Mouse (Mus musculus): ENCODE data around the gene Vmn1r39. TPM values are rescaled to one million over a fixed set of nuclear protein-coding genes. Genes with fewer than 3 reads are reported as not detected.

Vmn1r39 gene
- not detected for total RNA-seq (2023)

GRCm38 (mm10) chr6:66810509-66810908 lies at the start of gene Vmn1r39:
Gene Vmn1r39 (minus strand): TSS chr6:66810609.

GRCm38 (mm10) chr6:66782527-66782926 lies 27.9 kb downstream of the Vmn1r39 start, which contains the start of gene Vmn1r38:
Gene Vmn1r38 (minus strand): TSS chr6:66782627.

Other genes starting within 250 kb of the Vmn1r39 start
- not detected for gene Vmn1r33, start 192.3 kb downstream of the Vmn1r39 start, total RNA-seq (2023)
- gene Vmn1r34, start 166.7 kb downstream of the Vmn1r39 start, total RNA-seq (2023), result not detected
- not detected for gene Vmn1r35, start 124.7 kb downstream of the Vmn1r39 start, total RNA-seq (2023)
- gene Vmn1r36, start 91.4 kb downstream of the Vmn1r39 start, total RNA-seq (2023), result not detected
- not detected for gene Vmn1r37, start 81.2 kb downstream of the Vmn1r39 start, total RNA-seq (2023)
- gene Vmn1r38, start 28.0 kb downstream of the Vmn1r39 start, total RNA-seq (2023), result not detected
- gene Gng12, start 85.8 kb upstream of the Vmn1r39 start, total RNA-seq (2023), result 14.3 TPM
- gene Gadd45a, start 226.8 kb upstream of the Vmn1r39 start, total RNA-seq (2023), result 36.6 TPM